Mouse (Mus musculus): ENCODE data around the gene Sec14l2. TPM values are rescaled to one million over a fixed set of nuclear protein-coding genes. Genes with fewer than 3 reads are reported as not detected.

The Sec14l2 gene
- total RNA-seq (2021) = under 1 TPM; 0.44 to 0.87 TPM
- long read RNA-seq, experiment 1 = 0 reads
- long read RNA-seq, experiment 2 = 0 reads

- no peak for DNase-seq
Measured at GRCm38 (mm10) chr11:4122742-4123579, at the start of gene Sec14l2. TSS of gene Sec14l2 (minus strand) at chr11:4123415.

DNA sequence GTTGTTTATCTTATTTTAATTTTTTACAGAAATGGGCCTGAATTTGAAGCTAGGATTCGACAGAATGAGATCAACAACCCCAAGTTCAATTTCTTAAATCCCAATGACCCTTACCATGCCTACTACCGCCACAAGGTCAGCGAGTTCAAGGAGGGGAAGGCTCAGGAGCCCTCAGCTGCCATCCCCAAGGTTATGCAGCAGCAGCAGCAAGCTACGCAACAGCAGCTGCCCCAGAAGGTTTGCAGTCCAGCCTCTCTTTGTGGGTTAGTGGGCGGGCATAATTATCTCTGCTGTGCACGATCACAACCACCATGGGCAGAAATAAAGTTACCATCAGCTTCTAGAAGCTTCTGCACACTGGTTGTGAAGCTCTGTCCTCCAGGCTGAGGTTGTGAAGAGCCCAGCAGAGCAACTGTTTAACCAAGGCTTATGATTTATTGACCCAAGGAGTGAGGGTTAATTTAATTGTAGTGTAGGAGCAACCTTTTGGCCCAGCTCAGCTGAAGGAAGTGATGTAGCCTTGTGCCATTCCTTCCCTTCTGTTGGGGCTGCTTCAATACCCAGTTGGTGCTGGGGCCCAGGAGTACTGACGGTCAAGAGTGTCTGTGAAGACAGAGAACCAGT, 43.4 kb upstream of the Sec14l2 start:
- no peak for DNase-seq

- DNase-seq = no peak
Measured at GRCm38 (mm10) chr11:4164701-4165100, 41.5 kb upstream of the Sec14l2 start.

GRCm38 (mm10) chr11:4160758-4161480, 37.7 kb upstream of the Sec14l2 start:
- DNase-seq = no peak

DNA sequence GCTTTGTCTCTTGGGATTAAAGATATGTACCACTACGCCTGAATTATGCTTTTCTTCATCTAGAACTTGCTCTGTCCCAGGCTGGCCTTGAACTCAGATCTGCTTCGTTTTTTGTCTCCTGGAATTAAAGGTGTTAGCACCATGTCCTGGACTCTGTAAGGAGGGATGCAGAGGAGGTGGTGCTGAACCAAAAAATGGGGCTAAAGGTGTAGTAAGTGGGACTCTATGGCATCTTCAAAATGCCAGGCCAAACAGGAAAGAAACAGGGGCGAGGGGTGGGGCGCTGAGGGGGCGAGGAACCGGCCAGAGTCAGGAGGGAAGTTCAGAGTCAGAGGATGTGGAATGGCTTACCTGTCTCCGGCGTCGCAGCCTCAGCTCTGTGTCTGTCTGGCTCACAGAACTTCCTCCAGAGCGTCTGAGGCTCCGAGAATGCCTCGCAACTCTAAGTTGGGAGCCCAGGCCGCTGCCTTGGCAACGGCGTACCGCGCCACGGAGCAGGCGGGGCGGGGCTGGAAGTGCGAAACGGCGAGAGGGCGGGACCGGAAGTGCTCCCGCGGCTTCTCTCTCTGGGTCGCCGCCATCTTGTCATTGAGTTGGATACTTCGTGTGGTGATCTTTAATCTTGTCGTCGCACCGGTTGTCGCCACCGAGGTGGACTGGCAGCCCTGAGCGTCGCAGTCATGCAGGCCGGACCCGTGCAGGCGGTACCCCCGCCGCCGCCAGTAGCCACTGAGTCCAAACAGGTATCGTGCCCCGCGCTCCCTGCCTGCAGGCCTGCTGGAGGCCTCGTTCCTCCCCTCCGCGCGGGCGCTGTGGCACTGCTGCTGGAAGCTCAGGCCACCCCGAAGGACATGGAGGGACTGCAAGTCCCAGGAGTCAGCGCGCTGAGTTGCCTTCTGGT, 36.8 kb upstream of the Sec14l2 start, which contains the start of the genes Ccdc157 and Sf3a1:
Gene Ccdc157 (minus strand): TSS at position 486 of the 901 bp plus-strand sequence.
Gene Sf3a1 (plus strand): TSS at position 543 of the 901 bp plus-strand sequence.
- peak; percentile 96 for DNase-seq

- DNase-seq = no peak
Measured at GRCm38 (mm10) chr11:4158676-4159075, 35.5 kb upstream of the Sec14l2 start.

GRCm38 (mm10) chr11:4155641-4156040, 32.4 kb upstream of the Sec14l2 start:
- DNase-seq = no peak

DNA sequence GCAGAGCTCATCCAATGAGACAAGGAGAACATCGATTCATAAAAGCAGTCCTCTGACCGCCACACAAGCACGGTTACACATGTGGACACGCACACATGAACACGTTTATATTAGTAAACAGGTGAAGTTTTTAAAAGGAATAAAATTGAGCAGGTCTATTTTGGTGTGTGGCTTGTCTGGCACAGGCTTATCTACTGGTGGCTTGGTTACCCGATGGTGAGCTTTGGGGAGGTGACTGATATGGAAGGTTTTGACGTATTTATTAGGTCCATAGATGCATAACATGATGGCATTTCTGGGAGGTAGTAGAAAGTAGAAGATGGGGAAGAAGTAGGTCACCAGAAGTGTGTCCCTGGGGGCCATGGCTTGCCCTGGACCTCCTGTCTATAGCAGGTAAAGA, 30.5 kb upstream of the Sec14l2 start:
- no peak for DNase-seq

- DNase-seq = no peak
Measured at GRCm38 (mm10) chr11:4149886-4150285, 26.7 kb upstream of the Sec14l2 start.

DNA sequence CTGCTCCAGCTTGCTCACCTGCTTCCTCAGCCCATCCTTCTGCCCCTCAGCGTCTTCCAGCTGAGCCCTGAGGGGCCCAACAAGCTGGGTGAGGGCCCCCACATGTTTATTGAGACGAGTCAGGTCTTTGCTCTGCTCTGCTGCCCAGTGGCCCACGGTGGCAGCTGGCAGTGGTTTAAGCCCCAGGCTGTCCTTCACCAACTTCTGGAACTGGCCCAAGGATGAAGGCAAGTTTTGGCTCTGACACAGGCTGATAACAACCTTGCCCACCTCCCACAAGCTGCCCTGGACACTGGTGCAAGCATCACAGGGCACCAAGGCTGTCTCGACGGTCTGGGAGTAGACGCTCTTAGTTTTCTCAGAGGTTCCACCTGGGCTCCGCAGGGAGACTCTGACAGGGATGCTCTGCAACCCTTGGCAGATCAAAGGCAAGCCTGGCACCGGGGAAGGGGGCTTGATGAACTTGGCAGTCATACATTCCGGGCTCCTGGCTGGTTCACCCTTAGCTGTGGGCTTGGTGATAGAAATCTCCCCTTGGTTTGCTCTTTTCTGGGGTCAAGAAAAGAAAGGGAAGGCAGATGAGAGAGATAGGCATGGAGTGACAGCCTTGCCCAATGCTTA, 25.4 kb upstream of the Sec14l2 start:
- no peak for DNase-seq

DNA sequence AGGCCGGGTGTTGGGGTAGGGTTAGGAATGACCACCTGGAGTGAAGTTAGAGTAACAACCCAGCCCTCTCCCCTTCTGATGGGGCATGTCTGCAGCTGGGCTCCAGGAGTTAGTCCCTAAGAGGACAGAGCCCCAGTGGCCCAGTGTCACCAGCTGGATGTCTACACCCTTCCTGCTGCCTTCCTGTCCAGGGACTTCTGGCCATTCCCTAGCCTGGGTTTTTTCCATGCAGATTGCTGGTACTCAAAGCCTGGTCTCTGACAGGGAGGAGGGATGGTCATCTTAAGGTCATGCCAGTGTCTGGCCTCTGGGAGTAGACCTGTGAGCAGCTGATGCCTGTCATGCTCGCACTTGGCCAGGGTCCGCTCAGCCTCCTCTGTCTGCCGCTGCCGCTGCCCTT, 24.9 kb upstream of the Sec14l2 start:
- peak; percentile 26 to 71 for DNase-seq

- DNase-seq = no peak
Measured at GRCm38 (mm10) chr11:4147098-4147497, 23.9 kb upstream of the Sec14l2 start.

- DNase-seq = no peak
Measured at GRCm38 (mm10) chr11:4146381-4146780, 23.2 kb upstream of the Sec14l2 start.

DNA sequence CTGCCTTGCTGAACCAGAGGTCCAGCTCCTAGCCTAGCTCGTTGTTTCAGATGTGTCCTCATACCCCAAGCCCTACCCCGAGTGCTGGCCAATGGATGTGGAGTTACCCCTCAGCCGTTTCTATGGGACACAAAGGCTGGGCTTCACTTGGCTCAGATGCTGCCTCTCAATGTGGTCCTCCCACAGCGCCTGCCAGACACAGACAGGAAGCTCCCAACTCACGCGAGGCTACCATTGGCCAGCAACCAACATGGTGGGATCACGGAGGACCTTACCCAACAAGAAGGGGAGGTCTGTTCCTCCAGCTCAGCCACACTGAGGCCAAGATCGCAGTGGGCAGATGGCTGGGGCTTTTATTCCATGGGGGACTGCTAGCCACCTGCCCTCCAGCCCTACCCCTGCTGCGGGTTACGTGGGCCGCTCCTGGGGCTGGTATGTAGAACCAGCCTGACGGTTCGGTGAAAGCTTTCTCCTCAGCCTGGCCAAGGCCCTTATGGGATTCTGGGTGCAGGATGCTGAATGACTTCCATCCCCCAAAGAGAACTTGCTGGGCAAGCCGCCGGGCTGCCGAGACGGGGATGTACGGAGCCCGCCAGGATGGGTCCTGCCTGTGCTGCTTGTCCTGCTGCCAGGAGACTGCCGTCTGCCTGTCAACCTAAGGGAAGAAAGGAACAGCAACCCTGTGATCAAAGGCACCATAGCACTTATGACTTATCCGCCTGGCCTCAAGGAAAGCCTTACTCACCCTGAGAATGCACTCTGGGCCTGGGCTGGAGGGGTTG, 20.3 kb upstream of the Sec14l2 start:
- DNase-seq = no peak

DNA sequence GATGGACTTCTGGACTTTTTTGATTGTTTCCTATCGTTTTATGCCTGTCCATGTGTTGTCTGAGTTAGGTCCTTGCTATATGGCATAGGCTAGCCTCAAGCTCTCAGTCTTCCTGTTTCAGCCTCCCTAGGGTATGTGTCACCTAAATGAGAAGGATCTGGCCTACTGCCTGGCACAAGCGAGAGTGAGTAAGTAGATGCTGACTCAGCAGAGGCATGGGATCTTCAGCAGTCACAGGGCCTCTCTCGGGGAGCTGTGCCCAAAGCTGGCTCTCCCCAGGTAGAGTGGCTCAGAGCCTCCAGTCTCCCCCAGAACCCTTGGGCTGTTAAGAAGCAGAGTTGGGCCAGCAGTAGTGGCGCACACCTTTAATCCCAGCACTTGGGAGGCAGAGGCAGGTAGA, 19.1 kb upstream of the Sec14l2 start:
- no peak for DNase-seq

DNA sequence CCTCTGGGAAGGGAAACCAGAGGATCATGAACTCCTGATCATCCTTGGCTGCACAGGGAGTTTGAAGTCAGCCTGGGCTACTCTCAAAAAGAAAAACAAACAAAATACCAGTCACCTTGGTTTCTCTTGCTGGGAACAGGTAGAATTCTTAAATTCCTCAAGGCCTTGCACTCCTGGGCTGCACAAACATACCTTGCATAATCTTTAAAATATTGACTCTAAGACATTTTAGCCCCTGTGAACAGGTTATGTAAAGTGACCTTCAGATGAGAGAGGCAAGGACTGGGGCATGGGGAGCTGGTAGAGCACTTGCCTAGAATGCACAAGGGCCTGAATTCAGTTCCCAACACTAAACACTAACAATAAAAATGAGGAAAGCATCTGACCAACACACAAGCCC, 18.3 kb upstream of the Sec14l2 start:
- DNase-seq = no peak

DNA sequence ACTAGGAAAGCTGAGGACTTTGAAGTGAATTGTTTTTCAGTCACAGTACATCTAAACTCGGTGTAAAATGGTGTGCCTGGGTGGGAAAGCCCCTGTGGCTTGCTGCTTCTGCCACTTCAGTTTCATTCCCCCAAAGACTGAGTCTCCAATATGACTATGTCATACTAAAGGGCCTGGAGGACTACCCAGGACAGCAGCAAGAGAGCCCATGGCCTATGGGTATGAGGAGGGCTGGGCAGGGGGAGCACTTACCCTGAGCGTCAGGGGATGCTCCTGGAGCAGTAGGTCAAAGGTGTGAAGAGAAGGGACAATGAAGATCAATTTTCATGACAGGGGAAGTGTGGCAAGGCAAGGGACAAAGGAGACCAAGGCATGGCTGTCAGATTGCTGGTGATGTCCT, 15.7 kb upstream of the Sec14l2 start:
- DNase-seq = no peak

DNA sequence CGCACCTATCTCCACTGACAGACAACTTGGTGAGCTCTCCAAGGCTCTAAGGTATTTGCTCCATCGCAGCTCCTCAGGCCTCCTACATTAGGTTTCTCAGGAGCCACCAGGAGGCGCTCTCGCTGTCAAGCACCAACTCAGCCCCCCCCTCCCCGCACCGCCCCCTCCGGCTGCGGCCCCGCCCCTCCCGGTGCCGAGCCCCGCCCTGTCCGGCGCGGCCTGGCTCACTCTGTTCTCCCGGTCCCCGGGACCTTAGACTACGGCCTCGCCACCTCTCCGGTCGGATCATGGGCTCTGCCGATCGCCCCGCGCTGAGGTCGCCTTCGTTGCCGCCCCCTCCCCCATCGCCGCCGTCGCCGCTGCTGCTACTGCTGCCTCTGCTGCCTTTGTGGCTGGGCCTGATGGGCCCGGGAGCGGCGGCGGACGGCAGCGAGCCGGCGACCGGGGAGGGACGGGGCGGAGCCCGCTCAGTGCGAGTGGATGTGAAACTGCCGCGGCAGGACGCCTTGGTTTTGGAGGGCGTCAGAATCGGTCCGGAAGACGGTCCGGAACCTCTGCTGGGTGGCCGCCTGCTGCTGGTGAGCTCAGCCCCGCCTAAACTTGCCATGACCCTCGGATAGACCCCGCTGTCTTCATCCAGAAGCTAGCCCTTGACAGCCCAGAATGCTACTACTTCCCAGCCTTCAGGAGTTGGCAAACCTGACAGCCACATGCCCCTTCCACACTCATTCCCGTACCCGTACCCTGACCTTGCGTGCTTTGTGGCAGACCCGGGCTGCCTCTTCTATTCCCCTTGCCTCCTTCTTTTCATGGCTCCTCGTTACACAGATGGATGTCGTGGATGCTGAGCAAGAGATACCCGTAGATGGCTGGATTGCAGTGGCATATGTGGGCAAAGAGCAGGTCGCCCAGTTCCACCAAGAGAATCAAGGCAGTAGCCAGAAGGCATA, 12.0 kb upstream of the Sec14l2 start, which contains the start of gene Rnf215:
Gene Rnf215 (plus strand): TSS at position 217 of the 950 bp plus-strand sequence.
- DNase-seq = peak; percentile 91 to 94

GRCm38 (mm10) chr11:4134400-4134799, 11.2 kb upstream of the Sec14l2 start:
- no peak for DNase-seq

Measured in heart, adult 18-20 months (tissue).